Mouse (Mus musculus) G1E (cell line): ENCODE measurements around the gene Egr2. TPM values are rescaled to one million over a fixed set of nuclear protein-coding genes. Genes with fewer than 3 reads are reported as not detected.

Experiments
- ATAC-seq: 2 replicates; pipeline ENCODE4 v1.8.0; 2016; ENCODE audit warnings: mild to moderate bottlenecking; ENCODE audit not compliant: insufficient number of reproducible peaks, poor library complexity, low FRiP score, severe bottlenecking; ENCODE audit errors: extremely low read depth
- DNase-seq: peaks from one replicate; pipeline ENCODE4 v3.0.0; 2012; ENCODE audit warnings: low spot score
- H3K27me3 ChIP-seq: 2 replicates; pipeline ENCODE4 v1.6.1; 2012; ENCODE audit warnings: mild to moderate bottlenecking, low read length, inconsistent platforms; ENCODE audit not compliant: insufficient read depth
- H3K36me3 ChIP-seq: replicated peaks from 2 replicates; pipeline ENCODE3; 2012; ENCODE audit warnings: mild to moderate bottlenecking, inconsistent platforms
- H3K4me1 ChIP-seq: 2 replicates; pipeline ENCODE4 v1.6.1; 2012; ENCODE audit warnings: low read depth, low read length, inconsistent platforms, mixed read lengths; ENCODE audit not compliant: insufficient read depth
- H3K4me3 ChIP-seq: 2 replicates; pipeline ENCODE4 v1.5.1; 2012; ENCODE audit warnings: low read depth, mild to moderate bottlenecking, inconsistent platforms, low read length, moderate library complexity, mixed read lengths
- H3K9me3 ChIP-seq: replicated peaks from 2 replicates; pipeline ENCODE4 v1.6.1; 2012; ENCODE audit warnings: inconsistent platforms
- CTCF ChIP-seq: IDR thresholded peaks from 2 replicates; pipeline ENCODE4 v1.5.1; 2012; ENCODE audit warnings: low read depth, low read length, inconsistent platforms, mixed read lengths
- GATA1 ChIP-seq: IDR thresholded peaks from 2 replicates; pipeline ENCODE4 v1.6.1; 2012; ENCODE audit warnings: borderline replicate concordance, low read length, inconsistent platforms, mixed read lengths
- GATA2 ChIP-seq: IDR thresholded peaks from 2 replicates; pipeline ENCODE4 v1.6.1; 2012; ENCODE audit warnings: low read depth, low read length, inconsistent platforms, borderline replicate concordance
- POLR2AphosphoS5 ChIP-seq: IDR thresholded peaks from 2 replicates; pipeline ENCODE4 v1.6.1; 2012; ENCODE audit warnings: low read depth, low read length, inconsistent platforms; ENCODE audit not compliant: insufficient replicate concordance
- TAL1 ChIP-seq: conservative IDR thresholded peaks from 2 replicates; pipeline ENCODE4 v1.6.1; 2012; ENCODE audit warnings: low read depth, low read length, inconsistent platforms, mixed read lengths
- polyA plus RNA-seq: library from polyadenylated mRNA; stranded (reverse); fragments of >175 nt; gene quantifications from 2 replicates; pipeline ENCODE4 v1.2.3, GENCODE M21; 2012
- total RNA-seq, 2 experiments: library from RNA; stranded (forward) in 1 of 2; stranded (reverse) in 1 of 2; fragments of 200-1000 nt in 1 of 2; fragments of >200 nt in 1 of 2; fragmentation: Nextera tagmentation in 1 of 2; gene quantifications; 2 replicates each; pipeline ENCODE4 v1.2.3; 2014 to 2017

Gene Egr2
- total and polyA plus RNA-seq, 3 experiments = 0.08 to 1.0 TPM; not detected in 1

GRCm38 (mm10) chr10:67566104-67566503 lies 30.8 kb downstream of the Egr2 start:
- TF ChIP-seq POLR2AphosphoS5 (no peak), GATA2 (no peak), TAL1 (no peak), CTCF (no peak), GATA1 (no peak)
- H3K27me3 ChIP-seq = peaks cover 3% of the 10 kb centered on the region
- H3K36me3 ChIP-seq = no peaks in the 10 kb centered on the region
- H3K4me3 ChIP-seq = no peak overlapping the region
- no peak for DNase-seq
- H3K9me3 ChIP-seq = no peaks in the 10 kb centered on the region
- ATAC-seq = no peak
- no peaks in the 10 kb centered on the region for H3K4me1 ChIP-seq

- DNase-seq (no peak), ATAC-seq (no peak)
- Histone ChIP-seq H3K4me3 (no peak overlapping the region), H3K9me3 (no peaks in the 10 kb centered on the region), H3K4me1 (0 out of 2 replicates have a peak, but pooled peaks cover 2% of the 10 kb centered on the region), H3K36me3 (no peaks in the 10 kb centered on the region), H3K27me3 (peaks cover 2% of the 10 kb centered on the region)
- no peak for TF ChIP-seq GATA1
- no peak for TF ChIP-seq CTCF
- no peak for TF ChIP-seq GATA2
- TF ChIP-seq TAL1 = no peak
- TF ChIP-seq POLR2AphosphoS5 = no peak
These were observed 34.3 kb downstream of the Egr2 start for GRCm38 (mm10) chr10:67569539-67569938.

GRCm38 (mm10) chr10:67571443-67571842 lies 36.2 kb downstream of the Egr2 start:
- Histone ChIP-seq H3K27me3 (peaks cover 2% of the 10 kb centered on the region; the same call in 1 of the 2 replicates), H3K4me3 (no peak overlapping the region), H3K4me1 (0 out of 2 replicates have a peak, but pooled peaks cover 2% of the 10 kb centered on the region), H3K9me3 (no peaks in the 10 kb centered on the region), H3K36me3 (no peaks in the 10 kb centered on the region)
- no peak for ATAC-seq
- no peak for TF ChIP-seq GATA1
- TF ChIP-seq CTCF = no peak
- no peak for TF ChIP-seq TAL1
- no peak for TF ChIP-seq POLR2AphosphoS5
- no peak for TF ChIP-seq GATA2
- no peak for DNase-seq

- Histone ChIP-seq H3K36me3 (no peaks in the 10 kb centered on the region), H3K4me3 (no peak overlapping the region), H3K9me3 (no peaks in the 10 kb centered on the region), H3K4me1 (0 out of 2 replicates have a peak, but pooled peaks cover 2% of the 10 kb centered on the region), H3K27me3 (peaks cover 2% of the 10 kb centered on the region; the same call in 1 of the 2 replicates)
- ATAC-seq = no peak
- TF ChIP-seq POLR2AphosphoS5 (no peak), GATA2 (no peak), CTCF (no peak), TAL1 (no peak), GATA1 (no peak)
- no peak for DNase-seq
These were observed 38.0 kb downstream of the Egr2 start for GRCm38 (mm10) chr10:67573310-67573709.

GRCm38 (mm10) chr10:67579830-67580229 lies 44.6 kb downstream of the Egr2 start:
- ATAC-seq = no peak
- DNase-seq = no peak
- H3K4me3 ChIP-seq = no peak overlapping the region
- no peaks in the 10 kb centered on the region for H3K4me1 ChIP-seq
- no peak for TF ChIP-seq TAL1
- no peak for TF ChIP-seq CTCF
- no peak for TF ChIP-seq POLR2AphosphoS5
- no peak for TF ChIP-seq GATA2
- no peak for TF ChIP-seq GATA1
- H3K36me3 ChIP-seq = no peaks in the 10 kb centered on the region
- H3K27me3 ChIP-seq = no peaks in the 10 kb centered on the region
- no peaks in the 10 kb centered on the region for H3K9me3 ChIP-seq

- no peak overlapping the region for H3K4me3 ChIP-seq
- no peak for ATAC-seq
- TF ChIP-seq GATA1 (no peak), GATA2 (no peak), TAL1 (no peak), CTCF (no peak), POLR2AphosphoS5 (no peak)
- H3K9me3 ChIP-seq = no peaks in the 10 kb centered on the region
- no peaks in the 10 kb centered on the region for H3K36me3 ChIP-seq
- no peaks in the 10 kb centered on the region for H3K27me3 ChIP-seq
- H3K4me1 ChIP-seq = no peaks in the 10 kb centered on the region
- no peak for DNase-seq
These were observed 46.5 kb downstream of the Egr2 start for GRCm38 (mm10) chr10:67581698-67582285.
